Mouse (Mus musculus) megakaryocyte progenitor cell, adult 5-6 weeks (primary cell): ENCODE measurements at regions not wholly inside any gene's neighbourhood (a gene's known extent, or its start where the extent isn't known, plus 50 kb on each side); places are given as distances from the start of the nearest gene placed in this dataset.

Source experiments
- ATAC-seq: replicated peaks from 2 replicates; pipeline ENCODE4 v1.8.0; 2016; ENCODE audit warnings: mild to moderate bottlenecking, moderate TSS enrichment, inconsistent platforms; ENCODE audit not compliant: poor library complexity

DNA sequence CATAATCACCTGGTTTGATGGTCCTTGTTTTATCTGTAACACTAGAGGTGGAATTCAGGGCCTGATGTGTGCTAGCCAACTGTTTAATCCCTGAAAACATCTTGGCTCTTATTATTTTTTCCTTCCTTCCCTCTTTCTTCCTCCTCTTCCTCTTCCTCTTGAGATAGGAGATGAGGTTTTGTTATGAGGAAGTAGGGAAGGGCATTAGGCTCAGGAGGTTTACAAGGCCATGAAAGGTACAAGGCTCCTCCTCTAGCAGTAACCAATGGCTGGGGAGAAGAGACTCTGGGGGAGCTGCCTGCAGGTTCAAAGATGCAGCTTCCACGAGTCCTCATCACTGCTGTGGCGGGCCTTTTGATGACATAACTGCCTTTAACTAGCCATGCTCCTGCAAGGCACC, 98.6 kb upstream of the Chd2 start:
- ATAC-seq: peak; percentile 46

DNA sequence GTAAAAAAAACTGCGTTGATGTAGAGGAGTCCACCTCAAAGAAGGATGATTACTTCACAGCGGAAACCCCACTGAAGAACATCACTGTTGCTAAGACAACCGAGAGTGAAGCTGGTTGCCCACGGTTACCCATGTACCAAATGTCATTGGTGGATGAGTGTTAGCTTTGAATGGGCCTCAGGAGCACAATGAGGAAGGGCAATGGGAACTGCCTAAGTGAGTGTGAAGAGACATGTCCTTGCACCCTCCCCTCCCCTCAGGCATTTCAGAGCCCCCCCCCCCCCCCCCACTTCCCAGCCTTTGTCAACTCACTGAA, 96.1 kb upstream of the Chd2 start:
- no peak for ATAC-seq

DNA sequence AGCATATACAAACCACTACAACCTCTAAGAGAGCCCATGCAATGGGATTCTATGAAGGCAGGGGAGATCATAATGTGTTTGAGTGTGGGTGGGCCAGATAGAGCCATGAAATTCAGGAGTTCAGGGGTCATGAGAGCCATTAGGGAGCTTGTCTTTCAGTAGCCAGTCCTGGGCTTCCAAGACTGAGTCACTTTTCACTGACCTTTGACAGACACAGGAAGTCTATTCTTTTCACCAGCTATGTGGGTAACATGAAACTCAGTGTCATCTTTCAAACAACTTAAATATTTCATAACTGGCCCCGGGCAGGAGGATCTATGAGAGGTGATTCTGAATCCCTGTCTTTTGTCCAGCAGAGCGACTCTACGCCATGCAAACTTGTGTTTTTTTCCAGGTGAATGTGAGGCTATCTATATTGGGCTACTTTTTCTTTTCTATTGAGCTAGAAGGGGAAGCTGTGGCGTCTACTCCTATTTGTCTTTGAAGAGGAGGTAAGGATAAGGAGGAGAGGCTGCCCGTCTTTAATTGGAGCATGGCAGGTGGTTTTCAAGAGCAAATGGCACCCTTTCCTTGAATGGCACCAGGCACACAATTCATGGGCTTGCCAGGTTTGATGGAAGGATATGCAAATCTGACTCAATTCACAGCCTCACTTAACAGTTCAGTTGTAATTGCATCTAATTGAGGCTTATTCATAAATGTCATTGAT, 95.6 kb upstream of the Chd2 start:
- no peak for ATAC-seq

DNA sequence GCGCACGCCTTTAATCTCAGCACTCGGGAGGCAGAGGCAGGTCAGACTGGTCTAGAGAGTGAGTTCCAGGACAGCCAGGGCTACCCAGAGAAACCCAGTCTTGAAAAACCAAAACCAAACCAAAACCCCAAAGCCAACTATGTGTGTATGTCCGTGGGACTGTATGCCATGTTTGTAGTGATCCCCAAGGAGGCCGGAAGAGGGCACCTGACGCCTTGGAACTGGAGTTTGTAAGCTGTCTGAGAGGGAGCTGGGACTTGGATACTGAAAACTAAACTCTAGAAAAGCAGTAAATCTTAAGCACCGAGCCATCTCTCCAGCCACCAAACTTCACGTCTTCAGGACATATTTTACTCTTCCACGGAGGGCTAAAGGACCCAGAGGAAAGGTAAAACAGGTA, 93.8 kb upstream of the Chd2 start:
- ATAC-seq: no peak

DNA sequence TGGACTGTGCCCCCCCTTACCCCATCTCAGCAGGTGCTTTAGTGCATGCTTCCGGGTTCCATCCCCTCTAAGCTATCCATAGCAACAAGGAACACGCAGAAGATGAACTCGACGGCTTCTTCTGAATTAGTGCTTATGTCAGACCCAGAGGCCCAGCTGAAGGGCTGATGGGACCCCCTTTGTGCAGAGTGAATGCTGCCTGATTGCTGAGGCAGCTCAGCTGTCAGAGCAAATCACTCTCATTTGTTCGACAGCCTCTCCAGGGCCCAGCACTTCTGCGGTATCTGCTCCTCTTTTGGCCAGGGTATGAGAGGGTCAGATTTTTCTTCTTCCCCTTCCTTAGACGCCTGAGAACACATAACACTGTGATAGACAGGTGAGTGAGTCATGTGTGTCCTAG, 89.2 kb upstream of the Chd2 start:
- no peak for ATAC-seq

DNA sequence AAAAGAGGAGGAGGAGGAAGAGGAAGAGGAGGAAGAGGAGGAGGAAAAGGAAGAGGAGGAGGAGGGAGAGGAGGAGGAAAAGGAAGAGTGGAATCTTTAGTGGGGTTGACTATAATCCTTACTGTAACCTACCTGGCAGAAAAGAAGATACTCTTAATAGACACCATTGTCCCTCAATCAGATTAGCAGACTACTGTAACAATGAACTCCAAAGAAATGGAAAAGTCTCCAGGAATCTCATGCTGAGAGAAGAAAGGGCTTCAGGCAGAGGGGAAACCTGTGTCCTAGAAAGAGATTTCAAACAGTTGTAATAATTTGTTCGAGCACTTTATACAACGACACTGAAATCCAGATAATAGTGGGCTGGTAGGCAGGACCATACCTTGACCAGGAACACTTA, 87.6 kb upstream of the Chd2 start:
- no peak for ATAC-seq

DNA sequence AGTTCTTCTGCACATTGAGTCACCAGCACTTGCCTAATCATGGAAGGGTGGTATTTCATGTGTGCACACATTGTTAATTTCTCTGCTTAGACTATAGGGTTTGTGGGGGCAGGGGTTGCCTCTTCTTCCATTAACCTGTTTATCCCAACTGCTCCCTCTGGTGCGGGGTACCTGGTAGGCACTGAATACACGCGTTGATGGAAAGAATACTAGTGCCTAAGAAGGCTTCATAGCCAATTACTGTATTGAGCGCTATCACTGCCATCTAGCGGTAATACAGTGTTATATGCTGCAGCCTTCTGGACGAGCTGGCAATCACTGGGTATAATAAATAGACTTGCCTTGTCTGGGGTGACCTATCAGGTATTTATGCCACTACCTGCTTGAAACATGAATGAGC, 86.4 kb upstream of the Chd2 start:
- ATAC-seq: peak; percentile 99

DNA sequence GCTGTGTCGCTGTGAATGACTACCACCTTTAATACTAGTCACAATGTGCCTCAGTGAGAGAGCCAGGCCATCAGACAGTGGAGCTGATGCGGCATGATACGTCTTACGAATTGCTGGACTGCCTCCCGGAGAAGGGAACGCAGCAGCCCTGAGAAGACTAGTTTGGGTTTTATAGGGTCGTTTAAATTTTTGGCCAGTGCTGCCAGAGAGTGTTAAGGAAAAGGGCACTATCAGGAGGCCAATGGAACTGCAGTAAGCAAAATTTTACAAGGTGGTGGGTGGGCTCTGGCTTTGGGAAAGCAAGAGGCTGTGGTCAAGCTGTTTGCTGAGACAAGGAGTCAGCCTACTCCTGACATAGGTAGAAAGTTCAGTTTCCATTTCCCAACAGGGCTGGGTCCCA, 84.7 kb upstream of the Chd2 start:
- no peak for ATAC-seq

DNA sequence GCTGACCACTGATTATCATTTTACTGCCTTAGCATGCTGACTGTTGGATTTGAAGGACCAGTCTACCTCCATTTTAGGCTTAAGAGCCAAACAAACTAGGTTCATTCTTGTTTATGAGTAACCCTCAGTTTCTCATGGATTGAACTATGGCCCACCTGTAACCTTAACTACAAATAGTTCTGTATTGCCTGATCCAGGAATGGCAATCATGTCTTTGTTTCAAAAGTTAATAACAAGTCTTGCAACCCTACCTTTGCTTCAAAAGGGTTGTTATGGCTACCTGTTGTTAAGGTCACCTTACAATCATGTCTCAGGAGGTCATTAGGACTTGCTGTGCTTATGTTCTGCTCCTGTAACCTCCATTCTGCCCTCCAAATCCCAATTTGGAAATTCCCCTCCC, 84.0 kb upstream of the Chd2 start:
- no peak for ATAC-seq

DNA sequence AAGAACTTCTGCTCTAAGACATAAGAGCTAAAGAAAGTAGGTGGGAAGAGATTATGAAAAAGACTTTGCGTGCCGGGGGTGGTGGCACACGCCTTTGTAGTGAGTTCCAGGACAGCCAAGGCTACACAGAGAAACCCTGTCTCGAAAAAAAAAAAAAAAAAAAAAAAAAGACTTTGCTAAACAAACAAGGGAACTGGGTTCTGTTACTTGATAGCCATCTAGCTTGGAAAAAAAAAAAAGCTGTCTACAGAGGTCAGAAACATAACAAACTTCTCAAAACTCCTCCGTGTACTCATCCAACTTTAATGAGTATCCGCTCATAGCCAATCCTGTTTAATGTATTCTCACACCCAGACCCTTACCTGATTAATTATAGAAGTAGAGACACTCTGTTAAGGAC, 83.4 kb upstream of the Chd2 start:
- ATAC-seq: no peak

DNA sequence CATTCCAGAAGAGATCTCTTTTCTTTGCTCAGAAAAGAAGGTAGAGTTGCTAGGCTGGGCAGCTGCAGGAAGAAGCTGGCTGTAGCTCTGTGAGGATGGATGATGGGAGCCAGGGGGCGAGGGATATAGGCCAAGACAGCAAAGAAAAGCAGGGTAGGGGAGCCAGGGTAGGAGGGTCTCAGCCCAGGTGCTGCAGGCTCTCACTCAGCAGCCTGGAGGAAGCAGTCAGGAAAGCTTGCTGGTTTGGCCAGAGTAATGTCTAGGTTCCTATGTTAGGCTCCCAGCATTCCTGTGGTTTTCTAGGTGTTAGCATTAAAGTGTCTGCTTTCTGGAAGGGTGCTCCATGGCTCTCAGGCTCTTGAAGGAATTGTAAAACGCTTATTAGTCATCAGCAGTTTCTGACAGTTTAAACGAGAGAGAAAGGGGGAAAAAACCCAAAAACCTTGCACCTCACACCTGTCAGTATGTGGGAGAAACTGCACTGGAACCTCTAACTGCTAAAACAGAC, 82.5 kb upstream of the Chd2 start:
- ATAC-seq: no peak

DNA sequence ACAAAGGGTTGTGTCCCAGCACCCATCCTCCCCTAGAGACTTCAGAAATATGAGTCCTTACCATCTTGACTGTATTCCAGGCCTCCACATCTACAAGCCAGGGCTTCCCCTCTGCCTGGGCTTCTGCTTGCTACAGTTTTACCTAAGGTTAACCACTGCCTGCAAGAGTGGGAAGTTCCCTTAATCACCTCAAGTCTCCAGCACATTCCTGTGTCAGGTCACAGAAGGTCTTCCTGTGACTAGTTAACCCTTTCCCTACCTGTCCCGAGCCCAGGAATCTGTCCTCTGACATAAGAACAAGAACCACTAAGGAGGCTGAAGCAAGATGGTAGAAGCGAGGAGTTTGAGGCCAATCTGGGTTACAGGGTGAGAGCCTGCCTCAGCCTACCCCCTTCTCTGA, 80.8 kb upstream of the Chd2 start:
- ATAC-seq: no peak

DNA sequence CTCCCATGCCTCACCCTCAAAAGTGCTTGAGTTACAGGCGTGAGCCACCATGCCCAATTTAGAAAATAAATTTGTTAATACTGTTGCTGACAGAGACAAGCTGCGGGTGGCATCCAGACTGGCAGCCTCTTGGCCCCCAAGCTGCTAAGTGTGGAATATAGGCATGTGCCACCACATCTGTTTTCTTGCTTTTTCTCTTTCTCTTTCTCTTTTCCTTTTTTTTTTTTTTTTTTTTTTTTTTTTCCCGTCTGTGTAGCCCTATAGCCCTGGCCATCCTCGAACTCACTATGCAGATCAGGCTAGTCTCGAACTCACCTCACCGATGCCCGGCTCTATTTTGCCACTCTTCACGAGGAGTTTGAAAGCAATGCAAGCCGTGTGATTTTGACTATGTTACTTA, 78.7 kb upstream of the Chd2 start:
- no peak for ATAC-seq

DNA sequence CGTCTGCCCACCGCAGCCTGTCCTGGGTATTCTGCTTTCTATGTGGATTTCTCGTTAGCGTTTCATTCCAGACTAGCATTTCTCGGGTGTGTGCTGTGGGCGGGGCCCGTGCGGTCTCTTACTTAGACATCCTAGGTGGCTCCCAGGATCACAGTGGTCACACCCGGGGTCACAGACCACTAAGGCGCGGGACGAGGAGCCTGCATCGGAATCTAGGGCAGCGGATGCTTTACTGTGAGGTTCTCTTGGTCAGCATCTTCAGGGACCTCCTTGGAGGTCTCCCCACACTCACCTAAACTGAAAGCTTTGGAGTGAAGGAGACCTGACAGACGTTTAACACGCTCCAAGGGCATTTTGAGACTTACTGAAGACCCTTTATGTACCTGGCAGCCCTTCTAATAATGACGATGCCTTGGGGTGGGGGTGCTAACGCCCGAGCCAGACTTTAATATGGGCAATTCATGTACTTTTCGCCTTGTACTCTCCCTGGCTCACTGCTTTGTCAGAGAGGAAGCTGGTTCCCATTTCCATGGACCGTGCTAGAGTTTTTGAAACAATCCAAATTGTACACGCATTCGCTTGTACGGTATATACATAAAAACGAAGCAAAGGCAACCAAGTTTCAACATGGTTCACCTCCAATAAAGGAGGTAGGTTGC, 77.3 kb upstream of the Chd2 start:
- peak; percentile 2 for ATAC-seq

DNA sequence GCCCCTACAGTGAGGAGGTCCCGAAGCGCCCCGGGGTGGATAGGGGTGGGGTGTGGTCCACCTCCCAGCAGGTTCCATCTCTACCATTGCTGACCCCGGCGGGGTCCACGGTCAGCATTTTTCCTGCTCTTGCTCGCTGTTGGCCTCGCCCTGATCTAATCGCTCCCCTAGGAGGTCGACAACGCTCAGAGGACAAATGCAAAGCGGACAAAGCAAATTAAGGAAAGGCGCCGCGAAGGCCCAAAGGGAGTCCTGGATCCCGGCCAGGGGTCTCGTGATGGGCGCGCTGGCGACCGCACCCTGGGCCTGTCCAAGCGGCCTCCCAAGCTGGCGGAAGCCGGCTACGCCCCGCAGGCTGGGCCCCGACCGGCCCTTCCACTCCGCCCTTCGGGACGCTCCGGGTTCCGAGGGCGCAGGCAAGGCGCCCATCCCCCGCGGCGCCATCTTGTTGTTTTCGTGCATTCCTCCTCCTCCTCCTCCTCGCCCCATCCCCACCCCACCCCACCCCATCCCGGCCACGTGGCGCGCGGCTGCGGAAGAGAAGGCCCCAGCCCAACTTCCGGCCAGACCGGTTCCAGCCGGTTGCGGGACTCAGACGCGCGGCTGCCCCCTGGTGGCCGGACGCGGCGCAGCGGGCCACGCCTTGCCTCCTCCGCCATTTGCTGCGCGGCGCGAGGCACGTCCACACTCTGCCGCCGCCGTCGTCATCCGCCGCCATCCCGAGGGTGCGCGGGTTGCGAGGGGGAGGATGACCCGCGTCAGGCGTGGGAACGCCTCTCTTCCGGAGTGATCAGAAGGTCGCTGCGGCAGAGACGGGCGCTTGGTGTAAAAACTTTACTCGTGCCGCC, 76.5 kb upstream of the Chd2 start:
- ATAC-seq: peak; percentile 81

DNA sequence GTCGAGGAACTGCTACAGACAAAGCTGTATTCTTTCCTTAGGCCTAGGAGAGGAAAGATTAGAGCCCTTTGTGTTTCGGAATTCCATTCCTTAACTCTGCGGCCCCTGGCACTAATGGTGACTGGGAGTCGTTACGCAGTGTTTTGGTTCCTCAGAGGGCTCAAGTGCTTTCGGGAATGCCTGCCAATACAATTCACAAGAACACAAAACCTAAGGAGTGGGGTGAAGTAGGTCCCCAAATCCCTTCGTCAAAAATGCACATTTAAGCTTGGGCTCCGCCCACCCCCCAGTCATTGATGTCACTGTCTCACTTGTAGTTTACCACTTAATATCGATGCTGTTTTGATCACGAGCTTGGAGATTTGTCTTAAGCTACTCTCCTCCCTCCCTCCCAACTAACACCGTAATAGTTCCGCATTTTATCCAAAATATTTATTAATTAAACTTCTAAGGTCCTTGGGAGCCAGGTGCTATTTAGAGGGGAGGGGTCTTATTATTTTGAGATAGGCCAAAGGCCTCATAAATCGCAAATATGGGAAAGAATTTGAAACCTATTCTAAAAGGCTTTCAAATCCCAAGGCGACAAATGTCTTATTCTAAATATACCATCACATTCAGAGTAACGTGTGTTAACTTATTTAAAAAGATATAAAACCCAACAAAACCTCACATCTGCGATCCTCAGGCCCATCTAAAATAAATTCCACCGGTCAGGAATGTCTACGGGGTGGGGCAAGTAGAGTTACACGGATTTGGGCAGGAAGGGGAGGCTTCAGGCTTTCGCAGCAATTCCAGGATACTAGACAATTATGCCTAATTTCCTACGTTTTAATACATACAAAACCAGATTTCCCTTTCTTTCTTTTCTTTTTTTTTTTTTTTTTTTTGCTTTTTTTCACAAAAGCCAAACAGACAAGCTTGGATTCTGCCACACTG, 75.6 kb upstream of the Chd2 start:
- peak; percentile 27 for ATAC-seq

DNA sequence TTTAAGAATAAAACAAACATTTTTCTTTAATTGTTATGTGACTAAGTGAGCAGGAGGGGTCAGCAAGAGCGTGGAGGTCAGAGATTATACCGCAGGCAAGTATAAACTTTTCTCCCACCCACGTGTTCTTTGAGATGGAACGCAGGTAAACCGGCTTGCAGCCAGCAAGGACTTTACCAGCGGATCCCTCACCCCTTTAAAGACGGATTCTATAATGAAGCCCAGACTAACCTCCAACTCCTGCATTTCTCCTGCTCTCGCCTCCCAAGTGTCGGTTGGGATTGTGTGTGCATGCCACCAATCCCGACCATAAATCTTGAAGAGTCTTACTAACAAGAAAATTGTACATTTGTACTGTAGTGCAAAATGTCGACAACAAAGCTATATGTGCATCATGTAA, 74.4 kb upstream of the Chd2 start:
- ATAC-seq: no peak

DNA sequence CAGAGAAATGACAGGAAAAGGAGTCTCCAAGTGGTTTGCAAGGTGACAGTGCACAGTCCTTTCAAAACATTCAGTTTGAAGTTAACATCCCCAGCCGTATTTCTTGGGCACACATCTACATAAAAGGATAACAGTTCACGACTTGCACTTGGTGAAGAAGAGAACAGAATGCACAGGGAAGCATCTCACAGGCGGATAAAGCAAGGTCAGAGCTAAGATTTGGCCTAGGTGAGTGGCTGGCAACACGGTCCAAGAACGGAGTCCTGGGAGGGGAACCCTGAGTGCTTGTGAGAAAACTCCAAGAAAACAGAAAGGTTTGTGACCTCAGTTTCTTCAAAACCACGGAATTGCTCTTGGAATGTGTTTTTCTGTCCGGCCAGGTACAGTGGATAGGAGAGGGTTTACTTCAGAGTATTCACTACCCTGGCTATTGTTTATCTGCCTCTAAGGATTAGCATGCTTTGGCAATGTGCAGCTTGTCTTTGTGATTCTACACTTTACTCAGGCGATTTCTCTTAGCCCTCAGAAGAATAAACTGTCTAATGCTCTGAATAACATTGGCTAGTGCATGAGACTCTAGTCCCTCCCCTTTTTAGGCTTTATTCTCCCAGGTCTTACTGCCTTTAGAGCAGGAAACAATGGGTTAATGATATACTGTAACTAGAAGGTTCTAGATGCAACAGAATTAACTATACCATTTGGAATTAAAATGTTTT, 73.4 kb upstream of the Chd2 start:
- ATAC-seq: no peak

DNA sequence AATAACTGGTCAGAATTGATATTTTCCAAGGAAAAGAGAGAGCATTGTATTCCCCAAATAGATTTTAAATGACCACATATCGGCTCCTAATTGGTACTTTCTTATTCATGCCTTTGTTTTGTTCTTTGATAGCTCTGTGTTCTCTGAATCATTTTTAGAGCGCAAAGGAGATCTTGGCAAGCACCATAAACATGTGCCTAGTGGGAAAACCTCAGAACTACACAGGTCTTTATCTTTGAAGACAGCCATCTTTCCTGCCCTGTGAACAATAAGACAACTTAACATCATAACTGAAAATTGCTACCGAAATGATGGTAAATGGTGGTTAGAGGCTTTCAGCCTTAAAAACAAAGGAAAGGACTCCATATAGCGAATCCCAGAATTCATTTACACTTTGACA, 72.7 kb upstream of the Chd2 start:
- no peak for ATAC-seq

DNA sequence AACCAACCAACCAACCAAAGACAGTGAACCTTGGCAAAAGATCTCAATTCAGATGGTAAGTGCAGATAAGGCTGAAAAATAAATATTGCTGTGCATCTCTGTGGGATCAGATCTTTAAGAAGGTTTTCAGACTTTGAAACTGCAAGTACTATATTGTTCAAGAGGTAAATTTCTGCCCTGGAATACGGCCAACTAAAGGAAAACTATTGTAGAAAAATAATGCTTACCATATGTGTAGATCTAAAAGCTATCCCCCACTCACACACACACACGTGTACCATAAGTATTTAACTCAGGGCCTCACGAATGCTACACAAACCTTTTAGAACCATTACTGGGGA, 71.1 kb upstream of the Chd2 start:
- ATAC-seq: no peak
